Mouse (Mus musculus) megakaryocyte, embryonic 14.5 days (primary cell): ENCODE data around the gene Rpusd1. TPM values are rescaled to one million over a fixed set of nuclear protein-coding genes. Genes with fewer than 3 reads are reported as not detected.

Experiments
- H3K27me3 ChIP-seq: replicated peaks from 2 replicates; pipeline ENCODE3; 2012; ENCODE audit warnings: inconsistent platforms
- H3K36me3 ChIP-seq: replicated peaks from 2 replicates; pipeline ENCODE3; 2012; ENCODE audit warnings: low read length, inconsistent platforms, mixed read lengths
- H3K4me1 ChIP-seq: 2 replicates; pipeline ENCODE4 v1.6.1; 2012; ENCODE audit warnings: inconsistent platforms
- H3K4me3 ChIP-seq: replicated peaks from 2 replicates; pipeline ENCODE3; 2012; ENCODE audit warnings: moderate library complexity, mild to moderate bottlenecking, inconsistent platforms
- H3K9me3 ChIP-seq: 2 replicates; pipeline ENCODE4 v1.6.1; 2012; ENCODE audit warnings: inconsistent platforms
- FLI1 ChIP-seq: IDR thresholded peaks from 2 replicates; pipeline ENCODE4 v1.6.1; 2012; ENCODE audit warnings: low read length, inconsistent platforms, mixed read lengths
- GATA1 ChIP-seq: IDR thresholded peaks from 3 replicates; pipeline ENCODE4 v1.6.1; 2012; ENCODE audit warnings: mixed read lengths, low read length, inconsistent platforms, borderline replicate concordance
- polyA plus RNA-seq: library from polyadenylated mRNA; stranded (reverse); fragments of >175 nt; gene quantifications from 2 replicates; pipeline ENCODE4 v1.2.3, GENCODE M21; 2012; ENCODE audit warnings: low replicate concordance; ENCODE audit not compliant: insufficient read depth

Gene Rpusd1
- polyA plus RNA-seq, 1 experiment, result 27.9 TPM

DNA sequence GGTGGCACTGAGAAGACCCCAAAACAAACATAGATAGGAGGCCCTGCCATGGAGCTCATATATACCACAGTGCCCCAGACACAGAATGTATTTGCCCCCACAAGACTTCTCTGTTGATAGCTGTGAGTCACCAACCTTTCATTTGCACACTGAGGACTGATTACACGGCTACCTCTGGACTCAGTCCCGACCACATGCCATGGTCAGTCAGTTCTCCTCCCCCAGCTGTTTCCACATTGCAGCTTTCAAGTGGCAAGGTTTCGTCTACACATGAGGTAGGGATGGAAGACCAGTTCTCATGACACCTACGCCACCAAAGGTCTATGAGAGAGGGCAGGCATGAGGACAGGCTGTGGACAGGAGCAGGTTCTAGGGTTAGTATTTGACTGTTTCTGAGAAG is 16.3 kb upstream of the Rpusd1 start:
- no peak overlapping the region for H3K4me3 ChIP-seq
- H3K27me3 ChIP-seq, result peaks cover 63% of the 10 kb centered on the region

GRCm38 (mm10) chr17:25715627-25716026 is 11.8 kb upstream of the Rpusd1 start:
- Histone ChIP-seq H3K27me3 (peaks cover 72% of the 10 kb centered on the region), H3K4me1 (peaks cover 10% of the 10 kb centered on the region), H3K9me3 (peaks cover 15% of the 10 kb centered on the region), H3K4me3 (no peak overlapping the region), H3K36me3 (peaks cover 24% of the 10 kb centered on the region)
- TF ChIP-seq FLI1, result no peak
- TF ChIP-seq GATA1, result no peak

More for the DNA sequence above, 16.3 kb upstream of the Rpusd1 start:
- no peaks in the 10 kb centered on the region for H3K4me1 ChIP-seq
- H3K9me3 ChIP-seq, result peaks cover 37% of the 10 kb centered on the region
- H3K36me3 ChIP-seq, result no peaks in the 10 kb centered on the region
- no peak for TF ChIP-seq GATA1
- no peak for TF ChIP-seq FLI1

DNA sequence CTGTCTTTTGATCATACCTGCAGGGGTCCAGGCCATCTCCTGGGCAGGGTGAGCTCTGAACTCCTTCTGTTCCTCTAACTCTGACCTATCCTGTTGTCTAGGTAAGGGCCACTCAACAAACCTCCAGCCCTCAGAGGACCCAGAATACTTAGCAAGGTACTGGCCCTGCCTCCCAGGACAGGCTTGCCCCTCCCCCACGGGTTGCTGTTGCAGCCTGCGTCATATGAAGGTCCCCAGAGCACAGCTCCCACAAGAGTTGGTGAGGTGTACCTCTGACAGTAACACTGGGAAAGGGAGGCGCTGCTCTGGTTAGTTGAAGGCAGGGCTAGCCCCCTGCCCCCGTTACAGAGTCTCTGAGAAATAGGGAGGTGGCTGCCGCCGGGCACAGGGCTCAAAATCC is 11.3 kb upstream of the Rpusd1 start:
- H3K27me3 ChIP-seq, result peaks cover 68% of the 10 kb centered on the region
- peaks cover 10% of the 10 kb centered on the region for H3K4me1 ChIP-seq
- TF ChIP-seq GATA1, result no peak
- no peak for TF ChIP-seq FLI1
- H3K36me3 ChIP-seq, result peaks cover 29% of the 10 kb centered on the region
- no peak overlapping the region for H3K4me3 ChIP-seq
- peaks cover 10% of the 10 kb centered on the region for H3K9me3 ChIP-seq

- Histone ChIP-seq H3K4me1 (peaks cover 10% of the 10 kb centered on the region), H3K27me3 (peaks cover 62% of the 10 kb centered on the region), H3K36me3 (peaks cover 37% of the 10 kb centered on the region), H3K9me3 (peaks cover 8% of the 10 kb centered on the region), H3K4me3 (no peak within 1 kb of the TSS)
- no peak for TF ChIP-seq GATA1
- TF ChIP-seq FLI1, result no peak
Measured at GRCm38 (mm10) chr17:25716711-25717637, 10.5 kb upstream of the Rpusd1 start, which contains the start of gene Gng13. Gng13 (plus strand) TSS chr17:25717171.

- peaks cover 8% of the 10 kb centered on the region for H3K9me3 ChIP-seq
- peaks cover 44% of the 10 kb centered on the region for H3K36me3 ChIP-seq
- TF ChIP-seq GATA1 (no peak), FLI1 (no peak)
- H3K27me3 ChIP-seq, result peaks cover 54% of the 10 kb centered on the region
- H3K4me3 ChIP-seq, result no peak overlapping the region
- peaks cover 10% of the 10 kb centered on the region for H3K4me1 ChIP-seq
Measured at GRCm38 (mm10) chr17:25717691-25718090, 9.8 kb upstream of the Rpusd1 start.

- peaks cover 67% of the 10 kb centered on the region for H3K36me3 ChIP-seq
- peaks cover 22% of the 10 kb centered on the region for H3K27me3 ChIP-seq
- no peak overlapping the region for H3K4me3 ChIP-seq
- H3K4me1 ChIP-seq, result peaks cover 23% of the 10 kb centered on the region
- H3K9me3 ChIP-seq, result no peaks in the 10 kb centered on the region
- TF ChIP-seq GATA1, result no peak
- no peak for TF ChIP-seq FLI1
Measured at GRCm38 (mm10) chr17:25721476-25721875, 6.0 kb upstream of the Rpusd1 start.

- peaks cover 2% of the 10 kb centered on the region for H3K27me3 ChIP-seq
- no peak for TF ChIP-seq GATA1
- TF ChIP-seq FLI1, result no peak
- H3K4me1 ChIP-seq, result peaks cover 29% of the 10 kb centered on the region
- H3K4me3 ChIP-seq, result no peak overlapping the region
- H3K9me3 ChIP-seq, result no peaks in the 10 kb centered on the region
- H3K36me3 ChIP-seq, result peaks cover 67% of the 10 kb centered on the region
Measured at GRCm38 (mm10) chr17:25723470-25723869, 4.0 kb upstream of the Rpusd1 start.

DNA sequence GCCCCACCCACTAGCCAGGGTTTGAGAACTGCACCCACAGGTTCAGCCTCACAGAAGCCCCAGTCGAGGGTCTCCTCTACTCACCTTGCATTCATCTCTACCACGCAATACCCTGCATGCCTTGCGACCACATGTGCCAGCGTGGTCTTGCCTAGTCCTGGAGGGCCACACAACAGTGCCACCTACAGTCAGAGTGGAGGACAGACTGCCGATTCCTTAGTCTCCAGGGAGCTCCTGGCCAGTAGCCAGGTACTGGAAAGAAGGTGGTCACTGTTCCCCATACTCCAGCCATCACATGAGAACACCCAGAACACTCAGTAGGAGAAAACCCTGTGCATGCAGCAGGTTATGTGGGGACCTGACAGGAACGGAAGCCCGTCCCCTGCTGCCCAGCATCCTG is 3.6 kb upstream of the Rpusd1 start:
- TF ChIP-seq GATA1, result no peak
- TF ChIP-seq FLI1, result no peak
- H3K27me3 ChIP-seq, result no peaks in the 10 kb centered on the region
- peaks cover 33% of the 10 kb centered on the region for H3K4me1 ChIP-seq
- peaks cover 67% of the 10 kb centered on the region for H3K36me3 ChIP-seq
- no peak overlapping the region for H3K4me3 ChIP-seq
- H3K9me3 ChIP-seq, result no peaks in the 10 kb centered on the region

- peaks cover 35% of the 10 kb centered on the region for H3K4me1 ChIP-seq
- no peaks in the 10 kb centered on the region for H3K27me3 ChIP-seq
- H3K4me3 ChIP-seq, result peak overlapping the region; percentile 46
- peaks cover 64% of the 10 kb centered on the region for H3K36me3 ChIP-seq
- TF ChIP-seq GATA1 (no peak), FLI1 (no peak)
- no peaks in the 10 kb centered on the region for H3K9me3 ChIP-seq
Measured at GRCm38 (mm10) chr17:25725264-25725663, 2.2 kb upstream of the Rpusd1 start.

DNA sequence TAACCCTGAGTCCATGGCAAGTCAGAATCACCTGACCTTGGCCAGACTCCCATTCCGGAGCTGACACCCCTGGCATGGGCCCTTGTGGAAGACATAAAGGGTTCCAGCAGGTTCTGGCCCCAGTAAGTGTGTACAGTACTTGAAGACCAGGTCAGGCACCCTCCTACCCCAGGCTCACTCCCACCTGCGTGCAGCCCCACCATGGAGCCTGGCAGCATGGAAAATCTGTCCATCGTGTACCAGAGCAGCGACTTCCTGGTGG is 470 bp downstream of the Rpusd1 start:
- H3K4me3 ChIP-seq, result peak overlapping the region; percentile 95
- H3K27me3 ChIP-seq, result no peaks in the 10 kb centered on the region
- no peak for TF ChIP-seq GATA1
- no peak for TF ChIP-seq FLI1
- peaks cover 50% of the 10 kb centered on the region for H3K36me3 ChIP-seq
- peaks cover 35% of the 10 kb centered on the region for H3K4me1 ChIP-seq
- H3K9me3 ChIP-seq, result no peaks in the 10 kb centered on the region

- no peak overlapping the region for H3K4me3 ChIP-seq
- peaks cover 31% of the 10 kb centered on the region for H3K36me3 ChIP-seq
- peaks cover 25% of the 10 kb centered on the region for H3K27me3 ChIP-seq
- TF ChIP-seq GATA1 (no peak), FLI1 (no peak)
- peaks cover 17% of the 10 kb centered on the region for H3K4me1 ChIP-seq
- H3K9me3 ChIP-seq, result no peaks in the 10 kb centered on the region
Measured at GRCm38 (mm10) chr17:25732082-25732481, 4.6 kb downstream of the Rpusd1 start.
